Mouse (Mus musculus) NIH3T3 (cell line): ENCODE results near the gene Vmn2r90.
"Not testable (repeated sequence)": the region's sequence is repeated elsewhere in the genome, so short reads cannot be mapped to it uniquely, and the experiment has no call there.

Experiments used
- DNase-seq: peaks from one replicate; pipeline ENCODE4 v3.0.0-alpha.2; 2012; ENCODE audit warnings: low read depth

The Vmn2r90 gene

DNA sequence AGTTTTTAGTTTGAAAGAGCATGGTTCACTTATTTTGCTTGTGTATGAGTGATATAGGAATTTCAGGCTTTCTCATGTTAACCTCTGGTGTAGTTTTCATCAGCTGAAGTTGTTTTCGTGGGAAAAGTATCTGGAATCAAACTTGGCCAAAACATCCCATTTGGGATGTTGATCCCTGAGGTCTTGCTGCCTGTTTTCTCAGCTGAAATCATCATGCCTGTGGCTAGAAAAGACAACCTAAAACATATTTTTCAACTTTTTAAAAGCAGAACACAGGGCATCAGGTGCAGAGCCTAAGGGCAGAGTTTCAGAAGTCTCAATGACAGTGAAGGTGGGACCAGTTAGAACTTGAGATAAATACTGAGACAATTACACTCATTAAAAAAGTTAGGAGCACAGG, at the start of gene Vmn2r90:
TSS of gene Vmn2r90 (plus strand) at position 301 of the 400 bp plus-strand sequence.
- DNase-seq = no peak

DNA sequence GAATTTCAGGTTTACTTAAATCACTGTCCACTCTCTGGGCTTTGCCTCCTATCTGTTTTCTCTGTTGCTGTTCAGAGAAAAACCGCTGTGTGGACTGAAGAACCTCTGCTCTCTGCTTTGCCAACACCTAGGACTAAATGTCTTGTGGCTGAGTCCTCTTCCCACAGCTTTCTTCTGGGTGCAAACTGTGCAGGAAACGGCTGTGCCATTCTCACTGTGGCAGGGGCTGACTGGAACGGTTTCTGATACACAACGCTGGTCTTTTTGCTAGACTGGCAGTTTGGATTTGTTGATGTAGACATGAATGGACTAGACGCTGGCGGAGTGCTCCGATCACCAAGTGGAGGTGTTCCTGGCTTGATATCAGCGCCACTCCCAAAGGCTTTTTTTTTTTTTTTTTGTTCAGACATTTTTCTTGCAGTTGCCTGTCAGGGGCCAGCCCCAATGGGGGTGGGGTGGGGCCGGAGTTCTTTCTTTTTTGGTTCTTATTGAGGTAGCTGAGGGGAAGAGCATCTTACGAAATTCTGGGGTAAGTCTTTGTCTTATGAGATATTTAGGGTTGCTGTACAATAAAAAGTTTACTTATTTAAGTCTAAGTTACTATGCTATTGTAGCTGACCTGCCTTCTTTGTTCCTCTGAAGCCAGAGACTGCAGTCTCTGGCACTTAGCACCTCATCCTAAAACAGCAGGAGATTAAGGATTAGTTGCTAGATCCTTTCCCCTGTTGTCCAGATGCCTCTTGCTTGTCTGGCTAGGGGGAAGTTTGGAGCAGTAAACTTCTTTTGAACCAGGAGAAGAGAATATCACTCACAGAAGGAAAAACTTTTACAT, 48.3 kb upstream of the Vmn2r90 start:
- no peak for DNase-seq

DNA sequence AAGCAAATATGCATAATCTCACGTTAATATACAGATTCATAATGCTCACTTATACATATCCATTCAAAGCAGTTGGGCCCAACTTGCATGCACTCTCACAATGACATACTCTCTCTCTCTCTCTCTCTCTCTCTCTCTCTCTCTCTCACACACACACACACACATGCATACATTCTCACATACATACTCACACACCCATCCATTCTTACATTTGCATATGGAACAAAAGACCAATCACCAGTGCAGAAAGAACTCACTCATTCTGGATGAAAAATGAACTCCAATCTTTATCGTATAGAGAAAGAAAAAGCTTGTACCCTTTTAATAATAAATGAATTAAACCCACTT, 47.7 kb upstream of the Vmn2r90 start:
- no peak for DNase-seq

GRCm38 (mm10) chr17:17678781-17679180, 24.8 kb upstream of the Vmn2r90 start:
- no peak for DNase-seq

DNA sequence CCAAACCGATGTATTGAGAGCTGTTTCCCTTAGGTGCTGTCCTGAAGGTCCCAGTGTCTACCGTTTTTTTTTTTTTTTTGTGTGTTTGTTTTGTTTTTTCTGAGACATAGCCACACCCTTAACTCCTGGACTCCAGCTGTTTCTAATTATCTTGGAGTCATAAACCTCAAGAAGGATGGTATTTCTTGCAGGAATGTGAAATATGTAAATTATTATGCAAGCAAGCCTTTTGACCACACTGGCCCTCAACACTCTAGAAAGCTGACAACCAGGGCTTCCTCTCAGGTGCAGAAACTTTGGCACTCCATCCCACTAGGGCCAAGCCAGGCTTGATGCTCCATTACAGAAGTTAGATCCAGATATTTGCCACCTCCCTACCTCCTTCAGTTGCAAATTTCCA, 12.9 kb upstream of the Vmn2r90 start:
- peak; percentile 63 for DNase-seq

DNA sequence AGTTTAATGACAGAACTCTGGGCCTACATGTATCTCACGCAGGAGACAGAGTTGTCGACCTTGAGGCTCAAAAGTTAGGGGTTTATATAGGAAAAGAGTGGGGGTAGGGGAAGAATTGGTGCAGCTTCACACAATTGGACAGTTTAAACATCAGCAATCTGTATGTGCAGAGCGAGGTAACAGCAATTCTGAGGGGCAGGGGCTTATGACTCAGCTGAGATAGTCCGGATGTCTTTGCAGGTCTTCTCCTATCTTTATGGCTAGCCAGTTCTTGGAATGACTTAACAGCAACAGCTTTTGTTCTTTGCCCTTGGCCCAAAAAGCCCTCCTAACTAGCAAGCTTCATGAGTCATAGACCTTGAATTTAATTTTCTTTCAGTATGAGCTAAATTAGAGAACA, 28.8 kb downstream of the Vmn2r90 start:
- not testable (repeated sequence) for DNase-seq

- DNase-seq = no peak
These were observed 35.1 kb downstream of the Vmn2r90 start for GRCm38 (mm10) chr17:17738635-17739034.

GRCm38 (mm10) chr17:17739300-17739699, 35.8 kb downstream of the Vmn2r90 start:
- not testable (repeated sequence) for DNase-seq

GRCm38 (mm10) chr17:17739936-17740335, 36.4 kb downstream of the Vmn2r90 start:
- not testable (repeated sequence) for DNase-seq

DNA sequence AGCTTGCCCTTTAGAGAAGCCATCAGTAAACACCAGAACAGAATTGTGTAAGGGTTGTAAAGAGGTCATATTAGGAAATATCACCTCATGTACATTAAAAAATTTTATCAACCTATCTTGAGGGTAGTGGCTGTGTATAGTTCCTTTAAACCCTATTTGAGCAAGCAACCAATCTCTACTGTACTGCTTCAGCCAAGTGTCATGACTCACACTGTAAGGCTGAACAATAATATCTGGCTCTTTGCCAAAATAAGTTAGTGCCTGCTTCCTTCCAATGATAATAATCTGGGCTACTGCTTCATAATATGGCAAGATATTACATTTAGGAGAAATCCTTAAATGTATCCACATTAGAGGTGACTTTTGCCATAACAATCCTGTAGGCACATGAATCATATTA, 38.0 kb downstream of the Vmn2r90 start:
- DNase-seq = peak; percentile 6

DNA sequence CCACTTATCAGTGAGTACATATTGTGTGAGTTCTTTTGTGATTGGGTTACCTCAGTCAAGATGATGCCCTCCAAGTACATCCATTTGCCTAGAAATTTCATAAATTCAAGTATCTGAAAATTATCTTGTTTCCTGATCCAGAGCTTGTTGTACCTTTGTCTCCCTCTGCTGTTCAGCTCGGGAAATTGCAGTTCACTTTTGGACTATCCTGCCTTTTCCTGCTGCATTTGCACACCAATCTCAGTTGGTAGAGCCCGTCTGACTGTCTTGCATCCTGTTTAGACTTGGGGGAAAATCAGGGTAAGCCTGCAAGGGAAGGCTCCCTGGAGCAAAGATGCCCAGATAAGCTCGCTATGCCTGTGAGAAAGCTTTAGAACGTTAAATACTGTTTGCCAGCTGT, 45.8 kb downstream of the Vmn2r90 start:
- DNase-seq = peak; percentile 87

- no peak for DNase-seq
These were observed 59.2 kb downstream of the Vmn2r90 start for GRCm38 (mm10) chr17:17762614-17763293.

DNA sequence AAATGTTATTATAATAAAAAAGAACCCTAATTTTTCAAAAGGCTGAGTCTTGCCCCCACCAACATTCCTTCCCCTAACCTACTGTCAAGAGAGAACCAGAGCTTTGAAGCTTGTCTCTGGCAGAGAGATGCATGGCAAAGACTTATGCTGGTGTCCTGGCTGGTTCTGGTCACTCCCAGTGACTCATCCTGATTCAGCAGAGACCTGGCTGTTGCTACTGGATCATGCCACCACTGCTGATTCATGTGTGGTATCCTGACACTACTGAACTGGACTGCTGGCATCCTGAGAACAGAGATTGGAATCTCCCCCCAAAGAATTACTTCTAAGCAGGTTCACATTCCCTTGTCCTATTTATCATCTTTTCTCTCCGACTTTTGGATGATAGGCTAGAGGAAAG, 60.7 kb downstream of the Vmn2r90 start:
- peak; percentile 41 for DNase-seq

DNA sequence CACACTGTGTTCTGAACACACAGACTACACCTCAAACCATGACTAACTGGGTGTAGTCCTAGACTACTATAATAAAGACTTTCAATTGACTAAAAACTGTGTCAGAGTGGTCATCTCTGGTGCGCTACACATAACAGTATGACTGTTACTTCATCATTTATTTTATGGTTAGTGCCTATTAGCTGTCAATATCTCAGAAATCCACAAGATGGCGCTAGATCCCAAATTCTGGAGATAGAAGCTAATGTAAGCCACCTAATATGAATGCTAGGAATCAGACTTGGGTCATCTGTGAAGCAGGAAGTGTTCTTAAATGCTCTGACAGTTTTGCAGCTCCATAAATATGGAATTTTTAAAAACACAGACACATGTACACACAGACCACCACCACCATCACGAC, 62.9 kb downstream of the Vmn2r90 start:
- peak; percentile 91 for DNase-seq
